Mouse (Mus musculus) 416B (cell line): ENCODE results near the gene Gata1.
"Not testable (repeated sequence)": the region's sequence is repeated elsewhere in the genome, so short reads cannot be mapped to it uniquely, and the experiment has no call there.

Experiments
- DNase-seq: peaks from one replicate; pipeline ENCODE4 v3.0.0; 2011; ENCODE audit warnings: low read depth

Gene Gata1

DNA sequence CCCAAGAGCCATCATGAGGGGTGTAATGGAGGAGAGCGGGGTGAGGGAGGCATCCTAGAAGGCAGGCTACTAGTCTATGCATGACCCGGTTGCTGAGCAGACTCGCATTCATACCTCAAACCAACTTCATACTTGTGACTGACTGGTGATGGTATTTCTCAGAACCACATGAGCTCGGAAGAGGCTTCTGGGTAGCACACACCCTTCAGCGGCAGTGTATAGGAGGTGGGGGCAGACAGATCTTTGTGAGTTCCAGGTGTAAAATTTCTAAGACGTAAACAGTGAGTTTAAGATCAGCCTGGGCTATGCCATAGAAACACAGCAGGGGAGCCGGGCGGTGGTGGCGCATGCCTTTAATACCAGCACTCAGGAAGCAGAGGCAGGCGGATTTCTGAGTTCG lies at the start of gene Gata1:
TSS of gene Gata1 (minus strand) at position 180 of the 400 bp plus-strand sequence.
- DNase-seq = no peak

DNA sequence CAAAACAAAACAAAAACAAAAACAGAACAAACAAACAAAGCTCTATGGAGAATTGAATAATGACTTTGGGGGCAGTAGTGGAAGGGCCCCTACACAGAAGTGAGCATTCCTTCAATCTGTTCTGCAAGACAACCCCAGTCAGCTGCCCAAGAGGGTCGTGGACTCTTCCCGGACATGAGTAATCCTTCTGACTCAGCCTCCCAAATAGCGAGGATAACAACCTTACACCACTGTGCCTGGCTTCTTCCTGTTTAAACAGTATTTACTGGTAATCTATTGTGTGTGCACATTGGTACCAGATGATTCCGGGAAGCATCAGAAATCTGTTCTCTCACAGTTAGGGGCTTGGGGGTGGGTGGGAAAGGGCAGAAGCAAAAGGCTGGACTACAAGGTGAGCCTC lies 48.9 kb upstream of the Gata1 start:
- DNase-seq = peak; percentile 52

DNA sequence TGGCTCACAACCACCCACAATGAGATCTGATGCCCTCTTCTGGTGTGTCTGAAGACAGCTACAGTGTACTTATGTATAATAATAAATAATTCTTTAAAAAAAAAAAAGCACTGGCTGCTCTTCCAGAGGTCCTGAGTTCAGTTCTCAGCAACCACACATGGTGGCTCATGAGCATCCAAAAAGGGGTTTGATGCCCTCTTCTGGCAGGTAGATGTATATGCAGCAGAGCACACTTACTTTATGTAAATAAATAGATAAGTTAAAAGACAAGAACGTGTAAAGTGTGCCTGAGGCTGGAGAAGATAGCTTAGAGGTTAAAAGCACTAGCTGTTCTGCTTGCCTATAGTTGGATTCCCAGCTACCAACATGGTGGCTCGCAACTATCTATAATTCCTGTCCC lies 46.9 kb upstream of the Gata1 start:
- peak; percentile 40 for DNase-seq

DNA sequence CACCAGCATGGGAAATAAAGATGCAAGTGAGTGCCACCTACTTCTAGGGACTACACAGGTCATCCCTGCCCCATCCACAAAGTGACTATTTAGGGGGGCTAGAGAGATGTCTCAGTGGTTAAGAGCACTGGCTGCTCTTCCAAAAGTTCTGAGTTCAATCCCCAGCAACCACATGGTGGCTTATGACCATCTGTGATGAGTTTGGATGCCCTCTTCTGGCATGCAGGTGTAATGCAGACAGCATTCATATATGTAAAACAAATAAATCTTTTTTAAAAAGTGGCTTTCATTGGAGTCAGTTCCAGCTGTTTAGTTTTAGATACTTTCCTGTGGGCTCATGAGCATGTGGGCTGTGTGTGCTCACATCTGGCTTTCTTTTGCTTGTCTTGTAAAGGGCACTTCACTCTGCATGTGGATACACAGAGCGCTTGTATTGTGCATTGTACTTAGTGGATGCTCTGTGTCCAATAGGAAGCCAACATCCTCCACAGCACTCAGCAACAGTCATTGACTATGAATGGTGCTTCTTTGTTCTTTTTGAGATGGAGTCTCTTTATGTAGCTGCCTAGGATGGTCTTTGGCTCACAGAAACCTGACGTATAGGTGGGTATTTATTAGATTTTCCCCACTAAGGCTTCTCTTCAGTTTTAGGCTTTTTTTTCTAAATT lies 42.4 kb upstream of the Gata1 start:
- DNase-seq = peak; percentile 51

DNA sequence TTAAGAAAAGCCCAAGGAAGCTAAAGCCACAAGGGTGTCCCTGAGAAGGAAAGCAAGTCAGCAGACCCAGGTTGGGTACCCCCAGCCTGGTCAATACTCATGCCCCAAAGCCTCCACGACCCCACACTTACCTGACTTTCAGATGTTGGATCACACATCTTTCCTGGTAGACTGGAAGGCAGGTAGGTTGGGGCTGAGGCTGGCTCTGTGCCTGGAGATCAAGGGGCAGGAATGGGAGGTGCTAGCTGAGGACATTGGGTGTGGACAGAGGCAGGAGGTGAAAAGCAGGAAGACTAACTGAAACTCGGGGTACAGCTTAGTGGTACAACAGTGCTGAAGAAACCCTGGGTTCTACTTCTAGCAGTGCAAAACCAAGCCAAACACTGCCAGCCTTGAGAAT lies 40.4 kb upstream of the Gata1 start, which contains the start of gene Glod5:
TSS of gene Glod5 (minus strand) at position 207 of the 400 bp plus-strand sequence.
- no peak for DNase-seq

DNA sequence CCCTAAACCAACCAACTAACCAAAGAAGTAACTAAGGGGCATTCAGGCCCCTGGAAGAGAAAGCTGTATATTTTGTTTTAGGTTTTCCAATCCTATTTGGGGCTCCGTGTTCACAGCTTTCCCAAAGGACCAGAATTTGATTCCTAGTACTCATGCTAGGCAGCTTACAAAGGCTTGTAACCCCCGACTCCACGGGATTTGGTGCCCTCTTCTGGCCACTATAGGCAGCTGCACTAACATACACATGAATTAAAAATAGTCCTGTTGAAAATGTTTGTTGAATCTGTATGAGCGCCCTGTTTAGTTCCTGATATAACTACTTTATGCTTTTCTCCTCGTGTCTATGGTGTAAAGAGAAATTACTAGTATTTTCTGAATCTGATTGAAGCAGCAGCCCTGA lies 39.3 kb upstream of the Gata1 start:
- DNase-seq = peak; percentile 75

DNA sequence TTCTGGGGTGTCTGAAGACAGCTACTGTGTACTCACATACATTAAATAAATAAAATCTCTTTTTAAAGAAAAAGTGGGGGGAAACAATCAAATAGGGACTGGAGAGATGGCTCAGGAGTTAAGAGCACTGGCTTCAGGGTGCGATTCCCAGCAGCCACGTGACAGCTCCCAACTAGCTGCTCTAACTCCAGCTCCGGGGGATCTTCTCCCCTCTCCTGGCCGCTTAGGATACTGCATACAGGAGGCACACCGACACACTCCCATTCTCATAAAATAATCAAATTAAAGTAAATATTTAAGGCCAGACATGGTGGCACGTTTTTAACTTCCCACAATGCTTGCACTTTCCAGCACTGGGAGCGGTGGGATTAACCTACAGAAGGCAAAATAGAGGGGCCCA lies 37.8 kb upstream of the Gata1 start:
- peak; percentile 27 for DNase-seq

DNA sequence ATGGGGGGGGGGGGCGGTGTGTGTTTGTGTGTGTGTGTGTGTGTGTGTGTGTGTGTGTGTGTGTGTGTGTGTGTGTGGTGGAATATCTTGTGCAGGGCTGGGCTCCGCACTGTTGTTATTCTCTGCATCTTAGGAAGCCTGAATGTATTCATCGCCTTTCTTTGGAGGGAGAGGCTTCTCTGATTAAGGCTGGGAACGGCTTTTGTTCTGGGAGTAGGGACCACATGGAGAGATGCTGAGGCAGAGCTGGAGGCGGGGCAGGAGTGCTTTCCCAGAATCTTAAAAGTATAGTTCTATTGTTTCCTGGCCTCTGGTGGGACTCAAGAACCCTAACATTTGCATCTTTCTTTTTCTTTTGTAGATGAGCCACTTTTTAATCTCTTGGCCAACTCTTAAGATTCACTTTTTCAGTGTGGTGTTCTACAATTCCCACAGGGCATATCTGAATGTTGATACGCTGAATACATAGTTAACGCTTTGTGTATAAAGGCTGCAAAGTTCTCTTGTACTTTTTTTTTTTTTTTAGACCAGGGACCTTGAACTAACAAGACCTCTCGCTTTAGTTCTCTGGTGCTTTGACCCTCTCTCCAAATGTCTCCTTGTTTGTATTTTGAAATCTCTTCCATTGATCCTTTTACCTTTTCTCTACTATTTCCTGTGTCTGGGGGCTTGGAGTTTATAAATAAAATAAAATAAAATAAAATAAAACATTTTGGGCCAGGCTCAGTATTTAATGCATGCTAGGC lies 35.9 kb upstream of the Gata1 start:
- DNase-seq = no peak

DNA sequence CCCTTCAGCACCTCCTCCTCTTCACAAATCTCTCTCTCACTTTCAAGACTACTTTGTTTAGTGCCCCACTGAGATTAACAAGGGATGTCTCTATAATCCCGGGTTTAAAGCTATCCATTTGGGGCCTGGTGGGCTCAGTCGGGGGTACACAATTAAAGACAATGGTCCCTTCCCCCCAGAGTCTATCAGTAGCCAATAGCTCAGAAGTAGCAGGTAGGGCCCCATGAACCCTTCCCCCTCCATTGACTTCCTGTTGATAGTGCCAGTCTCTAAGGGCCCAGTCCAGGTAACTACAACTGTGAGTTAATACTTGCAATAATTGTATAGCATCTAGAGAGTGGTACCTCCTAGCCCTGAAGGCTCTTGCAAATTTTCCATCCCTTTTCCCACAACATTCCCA lies 35.3 kb upstream of the Gata1 start:
- no peak for DNase-seq

DNA sequence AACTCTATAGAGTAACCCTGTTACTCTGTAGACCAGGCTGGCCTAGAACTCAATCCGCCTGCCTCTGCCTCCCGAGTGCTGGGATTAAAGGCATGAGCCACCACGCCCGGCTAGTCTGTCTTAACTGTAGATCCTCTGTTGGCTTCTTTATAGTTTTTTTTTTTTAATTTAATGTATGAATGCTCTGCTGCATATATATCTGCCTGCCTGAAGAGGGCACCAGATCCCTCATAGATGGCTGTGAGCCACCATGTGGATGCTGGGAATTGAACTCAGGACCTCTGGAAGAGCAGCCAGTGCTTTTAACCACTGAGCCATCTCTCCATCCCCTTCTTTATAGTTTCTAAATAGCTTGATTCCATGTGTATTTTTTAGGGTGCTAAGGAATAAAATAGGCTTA lies 31.5 kb upstream of the Gata1 start:
- DNase-seq = not testable (repeated sequence)

DNA sequence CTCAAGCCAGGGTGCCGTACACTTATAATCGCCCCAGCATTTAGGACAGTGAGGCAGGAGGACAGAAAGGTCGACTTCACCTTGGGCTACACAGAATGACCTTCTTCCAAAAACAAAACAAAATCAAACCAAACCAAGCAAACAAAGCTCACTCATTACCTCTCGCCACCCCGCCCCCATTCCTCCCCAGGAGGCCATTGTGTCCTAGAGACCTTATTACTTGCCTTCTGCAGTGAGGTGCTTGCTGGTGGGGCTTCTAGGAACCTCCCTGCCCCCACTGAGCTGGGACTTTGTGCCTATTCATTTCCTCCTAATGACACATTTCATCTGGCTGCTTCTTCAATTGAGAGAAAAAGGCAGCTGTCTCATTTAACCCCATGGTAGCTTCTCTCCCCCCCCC lies 30.7 kb upstream of the Gata1 start:
- DNase-seq = no peak

DNA sequence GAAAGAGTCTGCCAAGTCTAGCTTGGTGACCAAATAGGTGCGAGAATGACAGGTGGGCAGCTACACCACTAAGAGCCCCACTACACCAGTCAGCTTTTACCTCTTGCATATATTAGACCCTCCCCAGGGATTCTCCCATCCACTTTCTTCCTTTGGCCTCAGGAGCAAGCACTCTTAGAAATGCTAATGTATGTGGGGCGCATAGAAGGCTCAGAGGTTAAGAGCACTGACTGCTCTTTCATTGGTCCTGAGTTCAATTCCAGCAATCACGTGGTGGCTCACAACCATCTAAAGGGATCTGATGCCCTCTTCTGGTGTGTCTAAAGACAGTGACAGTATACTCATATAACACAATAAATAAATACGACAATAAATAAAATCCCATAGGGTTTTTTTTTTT lies 25.1 kb upstream of the Gata1 start:
- DNase-seq = no peak

DNA sequence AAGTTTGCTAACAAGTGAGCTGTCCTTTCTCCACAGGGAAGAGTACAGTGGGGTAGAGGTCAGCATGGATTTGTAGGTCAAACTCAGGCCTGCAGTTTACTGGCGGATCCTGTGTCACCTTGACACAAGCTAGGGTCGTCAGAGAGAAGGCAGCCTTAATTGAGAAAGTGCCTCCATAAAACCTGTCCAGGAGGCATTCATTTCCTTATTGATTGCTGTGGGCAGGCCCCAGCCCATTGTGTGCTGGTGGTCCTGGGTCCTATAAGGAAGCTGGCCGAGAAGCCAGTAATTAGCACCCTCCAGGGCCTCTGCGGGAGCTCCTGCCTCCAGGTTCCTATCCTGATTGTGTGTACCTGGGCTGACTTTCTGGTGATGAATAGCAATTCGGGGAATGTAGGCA lies 24.1 kb upstream of the Gata1 start:
- no peak for DNase-seq

DNA sequence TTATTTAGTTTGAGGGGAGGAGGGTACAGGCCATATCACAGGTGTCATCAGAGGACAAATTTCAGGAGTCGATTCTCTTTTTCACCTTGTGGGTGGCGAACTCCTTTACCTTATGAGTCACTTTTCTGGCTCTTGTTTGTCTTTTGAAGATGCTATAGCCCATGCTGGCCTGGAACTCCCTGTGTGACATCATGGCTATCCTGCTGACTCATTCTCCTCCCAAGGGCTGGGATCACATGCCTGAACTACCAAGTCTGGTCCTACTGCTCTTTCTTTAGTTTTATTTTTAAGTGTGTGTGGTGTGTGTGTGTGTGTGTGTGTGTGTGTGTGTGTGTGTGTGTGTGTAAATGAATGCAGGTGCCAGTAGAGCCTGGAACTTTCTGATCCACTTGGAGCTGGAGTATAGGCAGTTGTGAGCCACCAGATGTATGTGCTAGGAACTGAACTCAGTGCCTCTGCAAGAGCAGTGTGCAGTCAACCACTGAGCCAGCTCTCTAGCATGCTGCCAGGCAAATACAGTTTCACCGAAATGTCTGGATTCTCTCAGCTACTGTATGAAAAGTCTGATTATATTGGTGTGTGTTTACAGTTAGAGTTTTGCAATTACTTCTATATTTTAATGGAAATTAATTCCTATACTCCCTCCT lies 22.8 kb upstream of the Gata1 start:
- DNase-seq = peak; percentile 33

DNA sequence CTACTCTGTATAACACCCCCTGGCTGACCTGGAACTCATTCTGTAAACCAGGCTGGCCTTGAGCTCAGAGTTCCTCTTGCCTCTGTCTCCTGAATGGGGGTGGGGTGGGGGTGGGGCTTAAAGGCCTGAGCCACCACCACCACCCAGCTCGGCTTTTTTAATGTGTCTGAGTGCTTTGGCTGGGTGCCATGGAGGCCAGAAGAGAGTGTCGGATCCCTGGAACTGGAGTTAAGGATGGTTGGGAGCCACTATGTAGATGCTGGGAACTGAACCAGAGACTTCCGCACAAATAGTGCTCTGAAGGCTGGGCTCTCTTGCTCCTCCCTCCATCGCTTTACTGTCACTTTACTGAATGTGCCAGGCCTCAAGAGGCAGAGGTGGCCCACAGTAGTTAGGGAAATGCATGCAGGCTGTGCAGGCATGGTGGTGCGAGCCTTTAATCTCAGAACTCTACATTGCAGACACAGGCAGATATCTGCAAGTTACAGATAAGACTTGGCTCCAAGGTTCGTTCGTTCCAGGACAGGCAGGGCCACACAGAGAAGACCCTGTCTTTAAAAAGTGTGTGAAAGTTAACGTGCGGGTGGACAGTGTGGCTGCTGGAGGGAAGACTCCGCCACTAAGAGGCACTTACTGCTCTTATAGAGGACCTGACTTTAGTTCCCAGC lies 15.3 kb upstream of the Gata1 start:
- DNase-seq = no peak

DNA sequence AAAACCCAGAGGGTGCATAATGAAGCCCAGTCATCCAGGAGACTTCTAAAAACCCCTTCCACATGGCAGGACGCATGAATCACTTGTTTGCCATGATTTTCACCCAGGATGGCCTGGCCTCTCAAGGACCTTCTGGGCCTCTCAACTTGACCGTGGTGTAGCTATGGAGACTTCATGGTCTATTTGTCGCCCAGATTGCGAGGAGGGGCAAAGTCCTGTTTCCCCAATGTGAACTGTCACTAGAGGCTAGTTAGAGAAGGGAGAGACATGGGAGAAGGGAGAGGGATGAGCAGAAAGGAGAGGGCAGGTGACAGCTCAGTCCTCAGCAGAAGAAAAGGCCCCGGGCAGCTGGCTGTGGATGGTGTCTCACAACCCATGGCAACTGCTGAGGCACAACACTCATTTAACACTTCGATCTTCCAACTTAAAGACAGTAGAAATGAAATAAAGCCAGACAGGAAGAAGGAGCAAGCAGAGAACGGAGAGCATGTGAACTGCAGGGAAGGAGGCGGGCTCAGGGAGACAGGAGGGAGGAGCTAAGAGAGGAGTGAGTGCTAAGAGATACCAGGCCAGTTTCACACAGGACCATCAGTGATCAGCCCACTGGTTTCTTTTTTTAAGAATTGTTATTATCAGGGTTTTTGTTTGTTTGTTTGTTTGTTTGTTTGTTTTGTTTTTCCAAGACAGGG lies 14.7 kb upstream of the Gata1 start:
- no peak for DNase-seq

DNA sequence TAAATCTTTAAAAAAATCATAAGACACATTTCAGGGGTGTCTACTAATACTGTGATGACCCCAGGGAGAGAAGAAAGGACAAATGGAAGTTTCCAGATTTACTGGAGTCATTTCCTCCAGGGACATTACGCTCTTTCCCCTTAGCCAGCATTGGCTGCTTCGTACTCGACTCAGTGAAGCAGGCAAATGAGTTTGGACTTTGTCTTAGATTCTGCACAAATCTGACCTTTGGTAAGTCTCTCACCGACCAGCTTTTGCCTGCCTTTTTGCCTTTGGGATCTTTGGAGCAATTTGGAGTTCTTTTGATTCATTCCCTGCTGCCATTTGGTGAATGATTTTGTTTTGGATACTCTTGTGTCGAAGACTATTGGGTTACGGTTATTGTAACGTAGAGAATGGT lies 3.5 kb upstream of the Gata1 start:
- DNase-seq = no peak

DNA sequence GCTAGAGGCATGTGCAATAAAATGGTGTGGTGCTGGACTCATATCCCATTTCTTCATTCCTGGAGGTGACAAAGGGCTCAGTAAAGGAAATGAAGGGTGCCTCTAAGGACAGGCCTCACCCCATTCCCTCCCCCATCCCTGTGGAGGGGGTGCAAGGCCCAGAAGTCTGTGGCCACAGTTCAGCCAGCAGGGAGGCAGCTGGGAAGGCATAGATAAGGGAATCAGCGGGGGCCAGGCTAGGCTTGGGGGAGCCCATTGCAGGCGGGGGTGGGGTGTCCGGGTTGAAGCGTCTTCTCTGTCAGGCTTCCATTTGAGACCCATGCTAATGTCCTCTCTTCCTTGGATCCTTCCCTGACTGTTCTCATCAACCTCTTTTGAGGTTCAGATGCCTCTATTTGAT lies 6.6 kb downstream of the Gata1 start:
- DNase-seq = peak; percentile 29

DNA sequence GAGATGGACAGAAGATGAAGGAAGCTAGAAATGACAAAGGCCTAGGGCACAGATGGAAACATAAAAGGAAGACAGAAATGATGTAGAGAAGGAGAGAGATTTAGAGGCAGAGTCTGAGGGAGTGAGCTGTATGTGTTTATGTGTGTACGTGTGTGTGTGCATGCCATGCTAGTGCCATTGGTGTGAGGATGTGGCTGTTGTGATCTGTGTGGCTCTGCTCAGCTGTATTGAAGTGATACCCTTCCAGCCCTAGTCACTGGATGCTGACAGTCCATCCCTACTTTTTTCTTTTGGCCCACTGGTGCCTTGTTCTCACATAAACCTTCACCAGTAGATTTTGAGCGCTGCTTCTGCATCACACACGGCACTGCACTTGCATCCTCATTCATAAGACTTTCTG lies 9.0 kb downstream of the Gata1 start:
- DNase-seq = no peak

DNA sequence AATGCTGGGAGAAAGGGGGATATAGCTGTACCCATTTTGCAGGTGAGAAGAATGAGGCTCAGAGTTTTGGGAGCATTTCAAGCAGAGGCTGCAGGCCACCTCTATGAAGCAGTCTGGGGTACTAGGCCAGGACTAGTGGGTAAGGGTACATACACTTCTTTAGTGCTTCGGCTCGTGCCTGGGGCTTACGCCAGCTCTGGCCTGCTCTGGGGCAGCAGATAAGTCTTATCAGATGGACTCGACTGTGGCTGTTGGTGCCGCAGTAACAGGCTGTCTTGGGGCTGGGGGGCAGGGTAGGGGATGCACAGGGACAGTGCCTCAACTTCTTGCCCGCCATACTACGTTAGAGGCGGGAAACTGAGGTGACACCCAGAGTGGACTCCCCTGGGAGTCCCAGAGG lies 9.6 kb downstream of the Gata1 start:
- peak; percentile 19 for DNase-seq

DNA sequence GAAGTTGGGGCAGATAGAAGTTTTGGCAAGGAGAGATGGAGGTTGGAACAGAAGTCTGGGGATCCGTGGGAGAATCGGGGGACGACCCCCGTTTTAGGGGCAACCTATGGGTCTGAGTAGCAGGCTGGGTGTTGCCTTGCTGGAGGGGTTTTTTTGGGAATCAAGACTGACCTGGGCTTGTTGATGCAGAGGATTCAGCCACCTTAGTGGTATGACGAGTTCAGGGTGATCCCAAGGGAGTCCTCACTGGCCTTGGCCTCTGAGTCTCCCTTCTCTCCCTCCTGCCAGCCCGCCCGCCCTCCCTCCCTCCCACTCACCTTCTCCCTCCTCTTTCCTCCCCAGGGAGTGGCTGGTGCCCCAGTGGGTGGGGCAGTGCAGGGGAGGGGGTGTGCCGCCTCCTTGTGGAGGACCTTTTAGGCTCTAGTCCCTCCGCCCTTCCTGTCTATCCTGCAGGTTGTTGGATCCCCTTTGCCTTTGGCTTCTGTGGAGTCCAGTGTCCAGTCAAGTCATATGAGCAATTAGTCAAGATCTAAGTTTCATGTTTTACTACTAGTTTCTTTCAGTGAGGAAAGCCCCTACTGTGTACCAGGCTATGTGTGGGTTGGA lies 10.2 kb downstream of the Gata1 start:
- DNase-seq = peak; percentile 5

DNA sequence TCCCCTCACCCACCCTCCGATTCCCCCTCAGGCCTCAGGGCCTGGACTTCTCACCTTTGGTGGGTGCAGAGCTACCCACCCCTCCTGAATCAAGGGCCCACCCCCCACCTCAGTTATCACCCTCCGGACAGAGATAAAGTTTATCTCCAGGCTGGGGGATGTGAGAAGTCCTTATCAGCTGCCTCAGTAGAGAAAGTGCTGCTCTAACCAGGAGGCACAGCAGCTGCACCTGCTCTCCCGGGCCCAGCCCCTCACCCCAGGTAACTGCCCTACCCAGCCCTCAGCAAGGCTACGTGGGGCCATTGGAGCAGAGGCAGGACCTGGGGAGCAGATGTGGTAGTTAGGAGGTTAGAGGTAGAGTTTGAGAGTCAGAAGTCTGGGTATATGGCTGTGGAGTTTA lies 11.7 kb downstream of the Gata1 start:
- DNase-seq = no peak
